Mouse (Mus musculus): ENCODE results near the gene Pafah1b3. TPM values are rescaled to one million over a fixed set of nuclear protein-coding genes. Genes with fewer than 3 reads are reported as not detected.

The Pafah1b3 gene
- total and polyA plus RNA-seq, 3 experiments: 41.3 to 79.2 (median 76.9) TPM

DNA sequence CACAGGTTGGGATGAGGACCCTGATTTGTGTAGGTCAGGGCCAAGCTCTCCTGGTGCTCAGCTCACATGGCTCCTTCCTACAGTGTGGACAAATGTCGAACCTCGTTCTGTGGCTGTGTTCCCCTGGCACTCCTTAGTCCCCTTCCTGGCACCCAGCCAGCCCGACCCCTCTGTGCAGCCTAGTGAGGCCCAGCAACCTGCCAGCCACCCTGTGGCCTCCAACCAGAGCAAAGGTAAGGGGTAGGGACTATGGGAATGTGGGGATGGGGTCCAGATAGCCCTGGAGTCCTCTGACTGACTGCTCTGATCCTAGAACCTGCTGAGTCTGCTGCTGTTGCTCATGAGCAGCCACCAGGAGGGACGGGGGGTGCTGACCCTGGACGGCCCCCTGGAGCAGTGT lies 13.0 kb downstream of the Pafah1b3 start:
- TF ChIP-seq GATA2 (IDR thresholded peaks at IDR 0.05; ENCODE audit: borderline replicate concordance, low read depth, low read length) (no peak), GATA1 (IDR thresholded peaks at IDR 0.05; ENCODE audit: borderline replicate concordance, low read length) (no peak), POLR2AphosphoS5 (IDR thresholded peaks at IDR 0.05; ENCODE audit: insufficient replicate concordance, low read depth, low read length) (no peak), CTCF (IDR thresholded peaks at IDR 0.05; ENCODE audit: low read depth, low read length) (no peak), TAL1 (conservative IDR thresholded peaks at IDR 0.05; ENCODE audit: low read depth, low read length) (no peak)
- peaks cover 80% of the 10 kb centered on the region for H3K4me1 ChIP-seq (ENCODE audit: insufficient read depth, low read depth, low read length)

DNA sequence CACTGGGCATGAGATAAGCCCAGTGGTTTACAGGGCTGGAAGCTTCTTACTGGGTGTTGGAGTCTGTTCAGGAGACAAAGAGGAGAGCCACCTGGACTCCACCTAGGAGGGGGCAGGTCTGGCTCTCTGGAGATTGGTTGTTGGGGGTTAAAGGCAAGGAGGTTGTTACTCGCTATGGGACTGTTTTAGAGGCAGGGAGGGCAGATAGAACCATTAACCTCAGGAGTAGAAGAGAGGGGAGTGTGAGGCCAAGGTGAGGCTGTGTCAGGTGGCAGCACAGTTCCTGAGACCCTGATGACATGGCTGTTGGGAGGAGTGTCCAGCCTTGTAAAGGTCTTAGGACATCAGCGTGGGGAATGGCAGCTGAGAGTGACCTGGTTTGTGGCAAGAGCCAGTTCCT lies 13.6 kb downstream of the Pafah1b3 start:
- Histone ChIP-seq H3K27me3 (ENCODE audit: insufficient read depth, low read length) (no peaks in the 10 kb centered on the region), H3K9me3 (replicated peaks) (peaks cover 3% of the 10 kb centered on the region; the same call in 1 of the 2 replicates), H3K4me1 (ENCODE audit: insufficient read depth, low read depth, low read length) (peaks cover 86% of the 10 kb centered on the region), H3K4me3 (ENCODE audit: low read depth, low read length) (peak overlapping the region; percentile 93), H3K36me3 (replicated peaks) (peaks cover 59% of the 10 kb centered on the region)
- DNase-seq (ENCODE audit: low spot score): no peak
- no peak for ATAC-seq (ENCODE audit: extremely low read depth, insufficient number of reproducible peaks, low FRiP score, poor library complexity, severe bottlenecking)
- TF ChIP-seq GATA1 (IDR thresholded peaks at IDR 0.05; ENCODE audit: borderline replicate concordance, low read length): no peak
- TF ChIP-seq GATA2 (IDR thresholded peaks at IDR 0.05; ENCODE audit: borderline replicate concordance, low read depth, low read length): no peak
- TF ChIP-seq TAL1 (conservative IDR thresholded peaks at IDR 0.05; ENCODE audit: low read depth, low read length): no peak
- no peak for TF ChIP-seq CTCF (IDR thresholded peaks at IDR 0.05; ENCODE audit: low read depth, low read length)
- no peak for TF ChIP-seq POLR2AphosphoS5 (IDR thresholded peaks at IDR 0.05; ENCODE audit: insufficient replicate concordance, low read depth, low read length)

More for the DNA sequence above, 13.0 kb downstream of the Pafah1b3 start:
- peaks cover 8% of the 10 kb centered on the region for H3K9me3 ChIP-seq (replicated peaks)
- no peak for ATAC-seq (ENCODE audit: extremely low read depth, insufficient number of reproducible peaks, low FRiP score, poor library complexity, severe bottlenecking)
- DNase-seq (ENCODE audit: low spot score): no peak
- H3K27me3 ChIP-seq (ENCODE audit: insufficient read depth, low read length): no peaks in the 10 kb centered on the region
- peak overlapping the region; percentile 49; the same call in 1 of the 2 replicates for H3K4me3 ChIP-seq (ENCODE audit: low read depth, low read length)
- peaks cover 65% of the 10 kb centered on the region for H3K36me3 ChIP-seq (replicated peaks)

DNA sequence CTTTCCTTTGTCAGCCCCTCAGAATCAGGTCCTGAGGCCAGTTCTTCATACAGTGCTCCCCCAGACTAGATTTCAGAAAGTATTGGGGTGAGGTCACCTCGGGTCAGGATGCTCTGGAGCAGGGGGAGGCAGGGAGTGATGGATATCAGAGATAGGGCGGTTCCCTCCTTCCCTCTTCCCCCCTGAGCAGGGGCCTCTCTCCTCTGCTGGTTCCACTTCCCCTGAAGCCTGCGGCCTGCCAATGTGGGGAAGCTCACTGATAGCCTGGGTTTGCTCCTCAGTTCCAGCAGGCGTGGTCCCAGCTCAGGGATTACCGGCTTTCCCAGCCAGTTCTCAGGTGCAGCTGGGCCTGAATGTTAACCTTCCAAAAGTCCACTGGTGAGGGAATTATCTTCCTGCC lies 14.1 kb downstream of the Pafah1b3 start:
- H3K4me3 ChIP-seq (ENCODE audit: low read depth, low read length): peak overlapping the region; percentile 93
- H3K9me3 ChIP-seq (replicated peaks): no peaks in the 10 kb centered on the region
- H3K27me3 ChIP-seq (ENCODE audit: insufficient read depth, low read length): no peaks in the 10 kb centered on the region
- H3K36me3 ChIP-seq (replicated peaks): peaks cover 54% of the 10 kb centered on the region
- ATAC-seq (ENCODE audit: extremely low read depth, insufficient number of reproducible peaks, low FRiP score, poor library complexity, severe bottlenecking) (0 out of 2 replicates have a peak, but pooled peaks have one; percentile 7), DNase-seq (ENCODE audit: low spot score) (peak; percentile 72)
- H3K4me1 ChIP-seq (ENCODE audit: insufficient read depth, low read depth, low read length): peaks cover 84% of the 10 kb centered on the region
- no peak for TF ChIP-seq TAL1 (conservative IDR thresholded peaks at IDR 0.05; ENCODE audit: low read depth, low read length)
- TF ChIP-seq GATA2 (IDR thresholded peaks at IDR 0.05; ENCODE audit: borderline replicate concordance, low read depth, low read length): no peak
- TF ChIP-seq GATA1 (IDR thresholded peaks at IDR 0.05; ENCODE audit: borderline replicate concordance, low read length): no peak
- no peak for TF ChIP-seq CTCF (IDR thresholded peaks at IDR 0.05; ENCODE audit: low read depth, low read length)

DNA sequence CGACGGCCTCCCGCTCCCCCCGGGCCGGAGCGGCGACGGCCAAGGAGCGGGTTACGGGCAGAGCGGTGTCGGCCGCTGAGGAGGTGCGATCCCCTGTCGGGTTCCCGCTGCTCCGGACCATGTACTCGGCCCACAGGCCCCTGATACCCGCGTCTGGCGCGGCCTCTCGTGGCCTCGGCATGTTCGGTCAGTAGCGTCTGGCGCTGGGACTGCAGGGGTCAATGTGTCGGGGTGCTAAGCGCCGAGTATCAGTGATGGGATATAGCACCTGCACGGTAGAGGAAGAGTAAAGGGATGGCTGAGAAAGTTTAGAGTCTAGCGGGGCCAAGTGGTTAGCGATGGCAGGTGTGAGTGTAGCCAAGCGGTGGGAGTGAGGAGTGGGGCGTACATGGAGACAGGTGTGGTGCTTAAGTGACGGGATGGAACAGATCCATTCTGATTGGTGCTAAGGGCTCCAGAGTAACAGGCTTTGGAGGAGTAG lies 15.0 kb downstream of the Pafah1b3 start:
- TF ChIP-seq CTCF (IDR thresholded peaks at IDR 0.05; ENCODE audit: low read depth, low read length): no peak
- TF ChIP-seq POLR2AphosphoS5 (IDR thresholded peaks at IDR 0.05; ENCODE audit: insufficient replicate concordance, low read depth, low read length): no peak
- TF ChIP-seq GATA2 (IDR thresholded peaks at IDR 0.05; ENCODE audit: borderline replicate concordance, low read depth, low read length): no peak
- no peak for TF ChIP-seq GATA1 (IDR thresholded peaks at IDR 0.05; ENCODE audit: borderline replicate concordance, low read length)
- TF ChIP-seq TAL1 (conservative IDR thresholded peaks at IDR 0.05; ENCODE audit: low read depth, low read length): no peak
- Histone ChIP-seq H3K4me1 (ENCODE audit: insufficient read depth, low read depth, low read length) (peaks cover 84% of the 10 kb centered on the region), H3K4me3 (ENCODE audit: low read depth, low read length) (peak overlapping the region; percentile 93), H3K27me3 (ENCODE audit: insufficient read depth, low read length) (no peaks in the 10 kb centered on the region), H3K36me3 (replicated peaks) (peaks cover 45% of the 10 kb centered on the region), H3K9me3 (replicated peaks) (no peaks in the 10 kb centered on the region)
- ATAC-seq (ENCODE audit: extremely low read depth, insufficient number of reproducible peaks, low FRiP score, poor library complexity, severe bottlenecking): no peak
- DNase-seq (ENCODE audit: low spot score): no peak

DNA sequence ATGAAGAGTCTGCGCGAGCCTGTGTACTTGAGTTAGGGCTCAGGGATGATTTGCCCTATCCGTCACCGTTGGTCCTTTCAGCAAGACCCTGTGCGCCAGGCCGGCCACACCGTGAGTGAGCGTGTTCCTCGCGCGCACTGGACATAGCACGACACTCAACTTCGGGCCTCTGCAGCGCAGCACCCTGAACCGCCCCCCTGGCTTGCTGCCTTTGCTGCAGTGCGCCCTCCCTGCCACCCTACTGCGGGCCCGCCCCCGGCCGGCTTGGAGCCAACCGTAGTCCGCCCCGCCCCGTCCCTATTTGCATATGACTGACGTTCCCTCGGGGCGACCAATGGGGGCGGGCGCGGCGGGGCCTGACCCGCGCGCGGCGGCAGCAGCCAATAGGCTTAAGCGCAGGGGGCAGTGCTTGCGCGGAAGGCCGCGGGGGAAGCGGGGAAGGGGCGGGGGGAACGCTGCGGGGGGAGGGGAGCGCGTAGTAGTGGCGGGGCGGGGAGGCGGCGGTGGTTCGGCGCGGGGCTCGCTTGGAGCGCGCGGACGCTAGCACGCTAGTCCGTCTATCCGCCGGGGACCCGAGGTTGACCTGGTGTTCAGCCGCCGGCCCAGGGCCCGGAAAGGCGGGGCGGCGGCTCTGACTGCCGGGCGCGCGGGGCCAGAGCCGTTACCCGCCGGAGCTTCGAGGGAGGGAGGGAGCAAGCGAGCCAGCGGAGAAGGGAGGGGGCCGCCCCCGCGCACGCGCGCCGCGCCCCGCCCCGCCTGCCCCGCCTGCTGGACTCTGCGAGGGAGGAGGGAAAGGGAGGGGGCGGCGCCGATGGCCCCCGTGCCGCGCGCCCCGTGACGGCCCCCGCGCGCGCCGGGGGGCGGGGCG lies 15.8 kb downstream of the Pafah1b3 start:
- H3K4me1 ChIP-seq (ENCODE audit: insufficient read depth, low read depth, low read length): peaks cover 85% of the 10 kb centered on the region
- peak; percentile 67 for ATAC-seq (ENCODE audit: extremely low read depth, insufficient number of reproducible peaks, low FRiP score, poor library complexity, severe bottlenecking)
- H3K27me3 ChIP-seq (ENCODE audit: insufficient read depth, low read length): no peaks in the 10 kb centered on the region
- DNase-seq (ENCODE audit: low spot score): peak; percentile 97
- TF ChIP-seq POLR2AphosphoS5 (IDR thresholded peaks at IDR 0.05; ENCODE audit: insufficient replicate concordance, low read depth, low read length) (0 out of 2 replicates have a peak, but pooled peaks have one; percentile 5), TAL1 (conservative IDR thresholded peaks at IDR 0.05; ENCODE audit: low read depth, low read length) (no peak)
- H3K9me3 ChIP-seq (replicated peaks): no peaks in the 10 kb centered on the region
- peaks cover 43% of the 10 kb centered on the region for H3K36me3 ChIP-seq (replicated peaks)
- peak overlapping the region; percentile 93 for H3K4me3 ChIP-seq (ENCODE audit: low read depth, low read length)

DNA sequence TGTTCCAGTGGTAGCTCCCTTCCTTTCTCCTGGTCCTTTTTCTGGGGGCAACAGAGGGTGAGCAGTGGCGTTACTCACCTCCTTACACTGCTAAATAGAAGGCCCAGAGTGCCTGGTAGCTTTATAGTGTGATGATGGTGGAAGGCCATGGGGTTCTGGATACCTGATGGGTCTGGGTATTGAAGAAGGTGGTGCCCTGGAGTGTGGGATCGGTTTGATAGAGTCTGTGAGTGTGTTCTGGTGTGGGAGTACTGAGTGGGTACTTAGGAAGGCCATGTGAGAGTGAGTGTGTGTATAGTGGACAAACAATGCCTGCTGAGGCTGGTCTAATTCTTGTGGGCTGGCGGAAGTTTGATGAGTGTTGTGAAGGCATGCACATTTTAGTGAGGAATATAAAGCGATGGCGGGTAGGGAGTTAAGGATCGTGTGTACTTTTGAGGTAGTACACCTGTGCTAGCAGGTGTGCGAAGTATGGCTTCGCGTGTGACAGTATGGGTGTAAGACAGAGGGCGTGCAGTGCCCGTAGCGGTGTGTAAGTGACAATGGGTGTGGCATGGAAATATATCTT lies 16.5 kb downstream of the Pafah1b3 start:
- H3K27me3 ChIP-seq (ENCODE audit: insufficient read depth, low read length): no peaks in the 10 kb centered on the region
- TF ChIP-seq POLR2AphosphoS5 (IDR thresholded peaks at IDR 0.05; ENCODE audit: insufficient replicate concordance, low read depth, low read length) (0 out of 2 replicates have a peak, but pooled peaks have one; percentile 55), CTCF (IDR thresholded peaks at IDR 0.05; ENCODE audit: low read depth, low read length) (no peak)
- ATAC-seq (ENCODE audit: extremely low read depth, insufficient number of reproducible peaks, low FRiP score, poor library complexity, severe bottlenecking): no peak
- H3K4me1 ChIP-seq (ENCODE audit: insufficient read depth, low read depth, low read length): peaks cover 85% of the 10 kb centered on the region
- H3K36me3 ChIP-seq (replicated peaks): peaks cover 40% of the 10 kb centered on the region
- H3K4me3 ChIP-seq (ENCODE audit: low read depth, low read length): peak overlapping the region; percentile 70; the same call in 1 of the 2 replicates
- H3K9me3 ChIP-seq (replicated peaks): no peaks in the 10 kb centered on the region
- no peak for DNase-seq (ENCODE audit: low spot score)

Measured in G1E (cell line).